Mouse (Mus musculus): ENCODE data around the gene Pip4k2a.

Gene Pip4k2a

DNA sequence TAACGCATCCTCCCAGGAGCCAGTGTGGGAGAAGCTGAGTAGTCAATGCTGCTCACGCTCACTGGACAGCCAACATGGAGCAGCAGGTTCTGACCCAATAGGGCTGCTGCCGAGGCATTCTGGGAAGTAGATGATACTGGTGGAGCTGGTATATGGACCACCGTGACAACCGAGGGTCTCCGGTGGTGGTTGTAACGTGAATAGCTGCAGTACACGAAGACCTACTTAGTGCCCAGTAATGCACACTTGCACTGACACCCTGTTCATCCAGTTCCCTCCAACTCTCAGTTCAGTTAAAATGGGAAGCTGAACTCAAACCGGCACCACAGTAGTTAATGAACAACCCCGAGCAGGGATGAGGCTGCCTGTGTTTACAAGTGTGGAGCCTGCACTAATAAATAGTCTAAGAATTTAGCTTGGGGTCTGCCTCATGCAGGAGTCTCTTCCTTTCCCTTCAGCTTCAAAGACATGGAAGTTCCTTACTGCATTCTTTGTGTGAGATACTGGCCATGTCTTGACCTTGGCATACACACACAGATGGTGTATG is 105.9 kb downstream of the Pip4k2a start:
- DNase-seq = no peak

DNA sequence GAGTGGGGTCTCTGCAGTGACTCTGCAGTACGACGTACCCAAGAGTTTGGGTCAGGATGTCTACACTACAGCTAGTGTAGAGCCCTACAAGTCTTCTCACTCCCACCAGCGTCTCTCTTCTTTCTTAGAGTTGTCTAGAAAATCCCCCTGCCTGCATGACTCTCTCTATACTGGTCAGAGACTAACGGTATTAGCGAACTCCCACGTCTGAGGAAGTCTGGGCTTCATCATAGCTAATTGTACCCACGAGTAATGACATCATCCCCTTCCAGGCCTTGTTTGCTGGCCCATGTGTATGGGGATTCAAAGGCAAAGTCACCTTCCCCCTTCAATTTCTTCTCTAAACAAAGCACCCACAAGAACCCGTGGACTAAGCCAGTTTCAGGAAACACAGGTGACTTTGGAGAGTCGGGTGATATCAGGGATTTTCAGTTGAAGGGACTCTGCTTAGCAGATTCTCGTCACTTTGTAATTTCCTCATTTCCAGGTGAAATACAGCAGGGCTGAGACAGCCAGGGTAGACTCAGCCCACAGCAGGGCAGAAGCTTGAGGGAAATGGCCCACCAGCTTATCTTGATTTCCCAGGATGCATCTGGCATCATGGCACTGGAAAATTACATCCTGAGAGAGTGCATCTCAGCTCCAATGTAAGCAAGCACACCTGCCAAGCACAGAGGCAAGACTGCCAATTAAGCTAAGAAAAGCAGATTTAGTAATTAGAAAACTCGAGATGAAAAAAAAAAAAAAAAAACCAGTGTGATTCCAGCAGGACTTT is 107.5 kb downstream of the Pip4k2a start:
- no peak for DNase-seq

DNA sequence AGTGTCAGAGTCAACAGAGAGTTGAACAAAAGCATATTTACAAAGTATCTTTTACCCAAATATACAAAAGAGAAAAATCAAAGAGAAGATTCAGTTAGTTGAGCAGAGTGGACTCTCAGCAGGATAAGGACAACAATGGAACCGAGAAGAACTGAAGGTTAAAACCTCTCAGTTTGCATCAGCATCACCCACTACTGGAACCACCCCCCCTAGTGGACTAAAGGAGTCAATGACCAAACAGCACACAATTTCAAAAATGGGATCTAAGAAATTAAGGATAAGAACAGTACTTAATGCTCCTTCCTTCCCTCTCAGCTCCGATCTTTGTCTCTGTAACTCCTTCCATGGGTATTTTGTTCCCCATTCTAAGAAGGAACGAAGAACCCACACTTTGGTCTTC is 113.6 kb downstream of the Pip4k2a start:
- DNase-seq = peak; percentile 28 to 39

DNA sequence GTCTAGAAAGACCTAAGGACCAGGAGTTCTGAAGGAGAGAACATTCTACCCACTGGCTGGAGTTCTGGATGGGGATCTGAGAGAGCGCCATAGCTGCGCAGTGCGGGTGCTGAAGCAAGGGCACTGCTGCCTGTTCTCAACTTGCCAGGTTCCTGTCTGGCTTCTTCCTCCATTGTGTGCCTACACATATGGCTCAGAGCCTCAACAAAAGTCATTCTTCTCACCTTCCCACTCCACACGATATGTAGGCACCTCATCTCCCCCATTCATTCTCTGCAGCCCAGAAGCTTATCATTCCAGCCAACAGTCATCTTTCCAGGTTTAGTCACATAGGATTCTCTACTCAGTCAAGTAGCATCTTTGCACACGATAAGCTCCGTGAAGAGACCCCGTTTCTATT is 123.3 kb downstream of the Pip4k2a start:
- DNase-seq = no peak

DNA sequence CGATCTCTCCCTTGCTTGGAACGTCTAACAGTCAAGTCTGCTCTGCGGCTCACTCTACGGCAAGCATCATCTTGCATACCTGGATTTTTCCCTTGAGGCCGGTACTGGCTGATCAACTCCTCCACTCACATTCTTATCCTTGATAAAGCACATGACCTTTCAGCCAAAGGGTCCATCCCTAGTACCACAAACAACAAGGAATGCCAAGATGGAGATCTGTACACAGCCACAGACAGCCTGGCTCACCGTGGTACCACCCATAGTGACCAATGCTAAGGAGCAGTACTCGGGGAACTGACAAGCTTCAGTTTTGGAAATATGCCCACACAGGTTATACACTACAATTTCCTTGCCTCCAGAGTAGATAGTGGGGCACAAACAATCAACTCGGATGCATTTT is 123.9 kb downstream of the Pip4k2a start:
- DNase-seq = no peak

DNA sequence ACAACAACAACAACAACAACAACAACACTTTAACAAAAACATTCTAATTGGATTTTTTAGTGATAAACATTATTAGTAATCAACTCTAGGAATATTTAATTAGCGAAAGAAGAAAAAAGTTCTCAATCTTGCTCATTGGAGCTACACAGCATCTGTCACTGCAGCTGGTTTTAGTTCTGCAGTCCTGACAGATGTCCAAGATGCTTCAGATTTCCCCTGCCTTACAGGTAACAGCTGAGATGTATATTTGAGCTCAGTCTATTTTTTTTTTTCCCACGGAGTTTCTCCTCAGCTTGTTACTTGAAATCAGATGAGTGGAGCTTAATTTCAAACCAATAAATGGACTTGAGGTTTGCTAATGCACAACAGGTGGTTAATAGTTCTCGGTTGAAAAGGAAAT is 124.5 kb downstream of the Pip4k2a start:
- DNase-seq = no peak

DNA sequence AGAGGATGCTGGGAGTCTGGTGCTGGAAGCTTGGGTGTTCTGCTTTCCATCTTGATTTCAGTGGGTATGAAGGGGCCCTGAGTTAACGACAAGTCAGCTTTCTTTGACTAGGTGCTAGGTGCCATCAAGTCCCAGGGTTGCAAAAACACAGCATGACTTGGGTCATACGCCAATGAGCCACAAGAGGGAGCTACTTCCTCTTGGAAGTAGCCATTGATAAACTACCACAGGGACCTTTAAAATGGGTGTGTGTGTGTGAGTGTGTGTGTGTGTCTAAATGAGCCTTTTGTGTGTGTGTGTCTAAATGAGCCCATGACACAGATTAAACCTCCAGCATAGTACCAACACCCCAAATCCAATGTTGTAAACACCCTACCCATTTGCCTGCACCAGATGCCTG is 125.1 kb downstream of the Pip4k2a start:
- peak; percentile 83 for DNase-seq

DNA sequence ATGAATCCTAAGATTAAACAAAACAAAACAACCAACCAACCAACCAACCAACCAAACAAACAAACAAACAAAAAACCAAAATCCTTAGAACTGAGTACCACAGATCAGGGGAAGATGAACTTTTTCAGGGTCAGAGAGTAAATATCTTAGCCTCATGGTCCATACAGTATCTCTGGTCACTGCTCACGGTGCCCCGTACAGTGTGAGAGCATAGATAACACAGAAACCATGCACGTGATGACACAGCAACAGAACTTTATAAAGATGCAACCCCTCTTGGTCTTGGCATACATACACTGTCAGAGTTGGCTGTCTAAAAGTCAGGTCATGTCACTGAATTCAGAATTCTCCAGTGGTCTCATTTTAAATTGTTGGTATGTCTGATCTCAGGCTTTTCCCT is 126.8 kb downstream of the Pip4k2a start:
- DNase-seq = no peak

DNA sequence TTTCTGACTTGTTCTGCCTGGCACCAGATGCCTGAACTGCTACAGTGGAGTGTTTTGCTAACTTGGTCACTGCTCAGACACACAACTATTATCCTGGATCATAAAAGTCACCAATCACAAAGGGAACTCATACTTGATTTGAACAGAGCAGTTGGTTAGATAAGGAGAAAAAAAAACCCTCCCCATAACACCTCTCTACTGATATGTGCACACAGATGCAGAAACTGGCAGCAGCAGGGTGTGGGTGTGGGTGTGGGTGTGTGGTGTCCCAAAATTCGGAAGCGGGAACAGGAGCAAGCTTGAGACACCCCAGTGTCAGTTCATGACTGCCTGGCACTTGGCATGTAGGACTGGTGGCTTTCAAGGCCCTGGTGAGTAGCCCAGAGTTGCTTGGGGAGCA is 130.9 kb downstream of the Pip4k2a start:
- DNase-seq = no peak

DNA sequence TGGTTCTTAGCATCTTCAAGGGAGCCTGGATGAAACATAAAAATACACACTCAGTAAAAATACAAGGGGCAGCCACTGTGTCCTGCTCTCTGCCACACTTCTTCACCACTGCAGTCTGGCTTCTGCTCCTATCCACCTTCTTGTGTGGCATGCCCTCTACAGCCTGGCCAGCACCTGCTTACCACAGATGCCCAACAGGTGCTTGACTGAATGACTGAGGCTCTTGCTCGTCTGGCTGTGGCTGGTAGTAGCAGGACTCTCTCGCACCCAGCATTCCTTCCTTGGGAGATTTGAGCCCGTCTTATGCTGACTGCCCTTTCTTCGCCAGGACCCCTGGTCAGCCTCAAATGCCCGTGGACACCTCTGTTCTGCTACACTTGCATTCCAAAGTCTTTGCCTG is 133.2 kb downstream of the Pip4k2a start:
- no peak for DNase-seq

DNA sequence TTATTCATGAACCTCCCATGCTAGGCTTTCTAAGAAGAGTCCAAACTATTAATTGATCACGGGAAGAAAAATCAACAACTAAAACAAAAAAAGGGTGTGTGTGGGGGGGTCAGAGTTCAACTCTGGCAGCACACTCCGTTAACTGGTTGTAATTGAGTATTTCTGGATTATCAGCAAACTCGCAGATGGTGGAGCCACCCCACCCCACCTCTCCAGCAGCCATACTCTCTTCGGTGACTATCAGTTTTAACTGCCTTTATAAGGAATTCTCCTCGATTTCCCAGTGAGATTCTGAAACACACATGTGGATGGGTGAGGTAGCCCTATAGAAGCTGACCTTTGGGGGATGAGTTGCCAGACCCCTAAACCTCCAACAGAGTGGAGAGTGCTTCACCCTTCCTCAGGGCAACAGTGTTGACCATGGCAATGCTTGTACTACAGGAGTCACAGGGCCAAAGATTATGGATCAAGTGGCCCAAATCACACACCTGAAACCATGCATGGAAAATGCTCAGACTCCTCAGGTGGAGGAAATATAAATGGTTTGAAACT is 136.2 kb downstream of the Pip4k2a start:
- no peak for DNase-seq

DNA sequence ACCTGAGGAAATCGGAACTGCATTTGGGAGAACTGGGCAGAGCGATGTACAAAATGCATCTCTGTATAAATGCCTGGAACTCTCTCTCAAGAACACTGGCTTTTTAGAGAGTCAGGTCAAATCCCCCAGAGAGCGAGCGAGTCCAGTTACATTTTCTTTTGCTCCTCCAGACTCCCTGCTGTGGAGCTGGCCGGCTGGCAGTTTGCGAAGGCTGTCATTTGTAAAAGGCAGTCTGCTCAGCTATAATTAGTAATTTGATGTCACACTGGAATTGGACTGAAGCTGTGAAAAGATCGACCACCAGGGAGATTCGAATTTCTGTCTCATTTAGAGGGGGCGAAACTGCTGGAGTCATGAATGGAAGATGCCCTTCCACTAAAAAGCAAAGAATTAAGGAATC is 137.2 kb downstream of the Pip4k2a start:
- DNase-seq = no peak

DNA sequence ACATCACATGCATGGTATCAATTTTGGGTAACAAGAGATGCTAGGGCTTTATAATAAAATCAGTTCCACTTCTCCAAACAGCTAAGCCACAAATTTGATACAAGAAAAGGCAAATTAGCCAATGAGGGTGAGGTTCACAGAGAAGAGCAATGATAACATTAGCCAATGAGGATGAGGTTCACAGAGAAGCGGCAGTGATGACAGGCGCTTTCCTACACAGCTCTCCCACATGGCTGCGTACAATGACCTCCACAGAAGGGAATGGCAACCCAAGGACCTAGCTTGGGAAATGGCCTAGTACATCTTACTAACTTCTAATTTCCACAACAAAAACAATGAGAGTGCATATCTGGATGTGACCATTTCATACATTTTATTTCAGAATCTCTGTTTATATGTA is 140.0 kb downstream of the Pip4k2a start:
- no peak for DNase-seq

DNA sequence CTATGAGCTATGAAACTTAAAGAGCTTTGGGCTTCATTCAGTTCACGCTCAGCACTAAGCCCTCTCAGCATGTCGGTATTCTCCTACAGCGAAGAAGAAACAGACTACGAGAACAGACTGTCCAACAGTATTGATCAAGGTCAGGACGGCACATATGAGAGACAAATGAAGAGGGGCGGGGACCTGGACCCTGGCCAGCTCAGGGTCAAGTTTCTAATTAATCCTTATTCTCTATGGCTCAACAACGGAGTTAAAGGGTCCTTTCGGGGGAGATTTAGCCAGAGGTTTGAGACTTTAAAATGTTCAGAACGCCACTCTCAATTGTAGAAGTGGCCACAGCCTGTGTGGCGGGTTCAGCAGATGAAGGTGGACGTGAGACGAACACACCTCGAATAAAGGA is 141.5 kb downstream of the Pip4k2a start:
- no peak for DNase-seq

DNA sequence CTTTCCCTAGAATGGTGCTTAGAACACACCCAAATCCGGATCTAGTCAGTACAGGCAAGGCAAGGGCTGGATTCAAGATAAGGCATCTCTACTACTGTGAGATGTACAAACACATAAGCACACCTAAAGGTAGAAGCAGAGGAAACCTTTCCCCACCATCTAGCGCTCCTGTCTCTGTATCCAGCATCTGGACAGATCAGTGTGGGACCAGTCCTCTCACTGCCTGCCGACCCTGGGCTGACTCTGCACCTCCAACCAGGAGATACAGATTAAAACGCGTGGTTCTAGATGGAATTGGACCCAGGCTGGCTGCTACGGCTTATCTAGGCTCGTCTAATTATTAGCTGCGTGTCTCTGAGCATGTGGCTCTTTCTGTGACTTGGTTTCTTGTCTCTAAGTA is 142.7 kb downstream of the Pip4k2a start:
- no peak for DNase-seq

DNA sequence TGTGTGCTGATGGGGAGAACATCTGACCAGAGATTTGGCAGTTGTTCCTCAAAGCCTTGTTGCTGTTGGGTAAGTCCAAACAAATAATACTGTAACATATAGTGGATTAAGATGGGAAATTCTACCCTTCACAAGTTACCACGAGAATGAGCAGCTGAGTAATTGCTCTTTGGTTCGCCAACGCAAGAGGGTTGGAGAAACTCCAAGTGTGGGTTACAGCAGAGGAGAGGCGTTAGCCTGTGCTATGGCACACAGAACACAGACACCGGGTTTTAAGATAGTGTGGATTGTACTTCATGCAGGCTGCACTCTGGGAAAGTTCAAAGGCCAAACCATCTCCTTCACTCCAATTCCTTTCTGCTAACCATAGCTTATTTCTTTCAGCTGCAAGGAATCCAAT is 144.6 kb downstream of the Pip4k2a start:
- DNase-seq = no peak

DNA sequence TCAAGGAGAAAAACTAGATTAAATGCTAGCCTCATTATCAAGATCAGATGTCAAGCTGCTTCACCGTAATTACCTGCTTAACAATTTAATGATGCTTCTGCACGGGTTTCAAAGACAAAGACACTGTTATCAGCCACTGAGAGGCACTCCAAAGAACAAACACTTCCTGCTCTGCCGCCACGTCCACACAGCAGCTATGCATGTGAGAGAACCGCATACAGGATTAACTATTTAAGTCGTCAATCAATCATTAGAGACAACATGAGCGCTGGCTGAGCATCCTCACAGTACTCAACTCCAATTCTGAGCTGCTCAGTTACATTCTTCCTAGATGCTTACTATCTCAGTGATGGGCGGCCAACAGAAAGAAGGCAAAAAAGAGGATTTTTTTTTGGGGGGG is 147.3 kb downstream of the Pip4k2a start:
- DNase-seq = no peak

DNA sequence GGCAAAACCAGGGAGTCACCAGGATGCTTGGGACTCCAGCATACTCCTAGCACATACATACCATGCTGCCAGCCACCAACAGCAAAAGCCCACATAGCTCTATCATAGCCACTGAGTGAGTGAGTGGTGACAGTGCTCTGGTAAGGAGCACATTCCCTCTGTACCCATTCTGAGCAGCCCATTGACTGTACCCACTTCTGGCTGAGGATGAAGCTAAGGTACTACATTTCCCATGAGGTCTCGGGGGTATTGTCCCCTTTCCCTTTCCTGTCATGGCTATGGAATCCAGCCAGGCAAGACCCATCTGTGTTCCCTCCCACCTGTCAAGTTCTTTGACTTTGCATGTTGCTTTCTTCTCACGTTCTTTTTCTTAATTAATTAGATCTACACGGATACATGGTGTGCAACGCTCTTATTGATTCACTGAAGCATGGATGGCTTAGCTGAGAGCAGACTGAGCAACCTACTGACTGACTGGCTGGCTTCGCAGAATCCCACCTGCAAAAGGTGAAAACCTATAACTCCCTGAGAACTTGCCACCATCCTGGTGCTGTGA is 149.8 kb downstream of the Pip4k2a start:
- no peak for DNase-seq

DNA sequence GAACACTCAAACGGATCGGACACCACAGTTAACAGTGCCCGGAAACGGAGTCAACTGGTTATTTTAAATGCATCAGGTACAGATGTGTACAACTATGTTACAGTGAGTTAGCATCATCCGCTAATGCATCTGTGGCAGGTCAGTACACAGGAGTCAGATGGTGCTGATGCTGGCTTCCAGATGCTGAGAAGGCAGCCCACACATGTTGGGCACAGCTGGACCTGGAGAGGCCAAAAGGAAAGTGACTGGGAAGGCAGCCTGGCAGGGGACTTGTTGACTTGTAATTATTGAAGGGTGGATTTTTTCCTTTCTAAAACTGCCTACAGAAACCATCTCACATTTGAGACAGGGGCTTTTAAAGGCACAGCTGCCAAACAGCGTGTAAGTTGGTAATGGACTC is 155.4 kb downstream of the Pip4k2a start:
- DNase-seq = no peak

DNA sequence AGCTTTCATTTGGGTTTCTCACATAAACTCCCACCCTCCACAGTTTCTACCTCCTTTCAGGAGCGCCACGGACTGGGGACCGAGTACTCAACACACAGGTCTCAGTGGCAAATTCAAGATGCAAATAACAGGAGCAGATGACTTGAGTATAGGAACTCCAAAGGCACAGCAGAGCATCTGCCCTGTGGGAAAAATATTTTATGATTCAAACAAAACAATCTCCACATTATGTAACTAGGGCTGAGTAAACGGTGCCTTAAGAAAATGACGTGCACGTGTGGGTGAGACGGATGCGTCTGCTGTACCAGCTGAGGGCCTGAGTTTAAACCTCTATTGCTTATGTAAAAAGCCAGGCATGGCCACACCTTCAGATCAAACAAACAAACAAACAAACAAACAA is 156.9 kb downstream of the Pip4k2a start:
- DNase-seq = no peak

DNA sequence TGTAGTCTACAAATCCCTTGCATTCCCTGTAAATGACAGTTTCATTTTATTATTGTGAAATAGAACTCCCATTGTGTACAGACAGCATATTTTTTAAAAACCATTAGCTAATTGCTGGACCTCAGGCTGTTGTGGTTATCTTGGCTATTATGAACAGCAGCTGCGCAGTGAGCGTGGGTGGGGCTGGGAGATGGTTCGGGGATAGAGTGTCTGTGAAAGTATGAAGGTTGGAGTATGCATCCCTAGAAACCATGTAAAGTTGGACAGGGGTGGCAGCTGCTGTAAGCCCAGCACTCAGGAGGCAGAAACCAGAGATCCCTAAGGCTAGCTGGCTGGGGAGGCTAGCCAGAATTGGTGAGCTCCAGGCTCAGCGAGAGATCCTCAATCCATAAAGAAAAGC is 158.4 kb downstream of the Pip4k2a start:
- no peak for DNase-seq

DNA sequence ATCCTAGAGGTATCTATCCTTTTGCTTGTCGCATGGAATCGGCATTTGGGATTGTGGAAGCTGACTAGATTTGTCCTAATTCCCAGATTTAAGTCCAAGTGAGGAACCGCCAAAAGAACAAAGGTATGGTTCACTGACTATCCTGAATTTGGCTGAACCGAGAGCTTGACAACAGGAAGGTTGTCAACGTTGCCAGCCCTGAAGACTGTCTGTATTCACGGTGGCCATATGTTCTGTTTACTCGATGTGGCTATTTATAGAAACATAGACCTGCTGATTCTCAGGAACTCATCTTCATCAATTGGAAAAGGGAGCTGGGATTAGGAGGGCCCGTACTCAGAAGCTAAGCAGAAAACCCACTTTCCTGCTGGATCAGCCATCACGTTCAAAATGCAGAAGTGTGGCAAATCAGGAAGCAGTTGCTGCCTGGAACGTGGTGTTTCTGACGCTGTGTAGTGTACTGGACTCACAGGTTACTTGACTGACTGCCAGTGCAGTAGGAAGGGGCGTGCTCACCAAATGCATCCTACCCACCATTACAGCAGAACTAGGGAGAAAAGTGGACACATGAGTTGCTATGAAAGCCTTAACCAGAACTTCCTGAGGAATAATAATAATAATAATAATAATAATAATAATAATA is 162.5 kb downstream of the Pip4k2a start:
- no peak for DNase-seq

DNA sequence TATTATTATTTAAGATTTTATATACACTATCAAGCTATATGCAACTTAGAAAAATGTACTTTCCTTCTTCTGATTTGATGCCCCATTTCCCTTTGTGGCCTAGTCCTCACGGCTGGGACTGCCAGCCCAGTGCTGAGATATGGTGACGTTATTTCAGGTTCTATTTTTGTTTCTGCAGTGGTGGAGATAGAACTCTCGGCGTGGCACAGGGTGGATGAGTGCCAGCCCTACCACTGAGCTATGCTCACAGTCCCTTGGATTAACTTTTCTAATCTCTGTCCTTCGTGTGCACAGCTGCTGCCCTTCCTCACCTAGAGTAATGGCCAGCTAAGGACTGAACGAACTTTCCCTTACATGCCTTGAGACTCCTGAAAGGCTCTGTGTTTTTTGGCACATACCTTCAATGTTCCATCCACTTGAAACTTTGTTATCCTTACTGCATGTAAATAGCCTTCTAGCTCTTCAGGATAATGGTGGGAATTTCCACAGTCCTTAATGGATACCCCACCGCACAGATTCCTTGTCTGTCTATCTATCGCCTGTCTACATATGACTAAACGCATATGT is 164.8 kb downstream of the Pip4k2a start:
- DNase-seq = no peak
